Mouse (Mus musculus) C2C12 (cell line): Measurements from ENCODE around the gene Srp9.

Experiments
- CEBPB ChIP-seq: IDR thresholded peaks from one replicate; pipeline ENCODE4 v1.6.1; 2011; ENCODE audit warnings: low read depth, mild to moderate bottlenecking, control low read depth, moderate library complexity
- CTCF ChIP-seq: IDR thresholded peaks from one replicate; pipeline ENCODE4 v1.5.1; 2011; ENCODE audit not compliant: control insufficient read depth, insufficient read depth, insufficient read length
- FOSL1 ChIP-seq: IDR thresholded peaks from one replicate; pipeline ENCODE4 v1.8.0; 2011; ENCODE audit warnings: mild to moderate bottlenecking, low read length; ENCODE audit not compliant: poor library complexity, insufficient read depth, severe bottlenecking
- MAX ChIP-seq: IDR thresholded peaks from one replicate; pipeline ENCODE4 v1.6.1; 2011; ENCODE audit warnings: mild to moderate bottlenecking, control low read depth
- MYOD1 ChIP-seq: IDR thresholded peaks from one replicate; pipeline ENCODE4 v1.6.1; 2011; ENCODE audit warnings: low read depth; ENCODE audit not compliant: control insufficient read depth, insufficient read length
- MYOG ChIP-seq: IDR thresholded peaks from one replicate; pipeline ENCODE4 v1.6.1; 2011; ENCODE audit not compliant: control insufficient read depth, insufficient read length; ENCODE audit errors: extremely low read depth
- USF1 ChIP-seq: IDR thresholded peaks from one replicate; pipeline ENCODE4 v1.6.1; 2011; ENCODE audit warnings: low read depth, mild to moderate bottlenecking, control low read depth, moderate library complexity

DNA sequence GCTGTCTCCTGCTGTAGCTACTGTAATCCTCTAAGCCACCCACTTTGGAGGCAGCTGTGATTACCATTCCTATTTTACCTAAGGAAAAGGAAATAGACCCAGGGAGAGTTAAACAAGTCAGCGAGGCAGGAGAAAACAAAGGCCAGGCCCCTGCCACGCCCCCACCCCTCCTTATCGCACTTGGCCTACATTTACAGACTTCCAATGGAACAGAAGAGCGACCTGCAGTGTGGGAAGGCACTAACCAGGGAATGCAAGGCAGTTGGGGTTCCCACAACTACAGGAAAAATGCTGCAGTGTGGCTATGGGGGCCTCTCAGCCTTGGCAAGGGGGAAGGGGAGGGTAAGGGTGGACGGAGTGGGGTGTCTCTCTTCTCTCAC is 34.2 kb upstream of the Srp9 start:
- TF ChIP-seq USF1 (no peak), CTCF (no peak), MAX (no peak), MYOD1 (no peak), CEBPB (no peak), FOSL1 (no peak), MYOG (no peak)
